Mouse (Mus musculus): ENCODE measurements at regions not wholly inside any gene's neighbourhood (a gene's known extent, or its start where the extent isn't known, plus 50 kb on each side); places are given as distances from the start of the nearest gene placed in this dataset.

- peak; percentile 79 for TF ChIP-seq CTCF (IDR thresholded peaks at IDR 0.05; ENCODE audit: extremely low read depth, insufficient read depth, low read length)
- TF ChIP-seq POLR2A (IDR thresholded peaks at IDR 0.05; ENCODE audit: extremely low read depth, insufficient read depth, low read length), result no peak
Observed at GRCm38 (mm10) chr5:69704261-69705167, 112.4 kb upstream of the Gnpda2 start.
